Mouse (Mus musculus): ENCODE data around the gene Tas1r2.

DNA sequence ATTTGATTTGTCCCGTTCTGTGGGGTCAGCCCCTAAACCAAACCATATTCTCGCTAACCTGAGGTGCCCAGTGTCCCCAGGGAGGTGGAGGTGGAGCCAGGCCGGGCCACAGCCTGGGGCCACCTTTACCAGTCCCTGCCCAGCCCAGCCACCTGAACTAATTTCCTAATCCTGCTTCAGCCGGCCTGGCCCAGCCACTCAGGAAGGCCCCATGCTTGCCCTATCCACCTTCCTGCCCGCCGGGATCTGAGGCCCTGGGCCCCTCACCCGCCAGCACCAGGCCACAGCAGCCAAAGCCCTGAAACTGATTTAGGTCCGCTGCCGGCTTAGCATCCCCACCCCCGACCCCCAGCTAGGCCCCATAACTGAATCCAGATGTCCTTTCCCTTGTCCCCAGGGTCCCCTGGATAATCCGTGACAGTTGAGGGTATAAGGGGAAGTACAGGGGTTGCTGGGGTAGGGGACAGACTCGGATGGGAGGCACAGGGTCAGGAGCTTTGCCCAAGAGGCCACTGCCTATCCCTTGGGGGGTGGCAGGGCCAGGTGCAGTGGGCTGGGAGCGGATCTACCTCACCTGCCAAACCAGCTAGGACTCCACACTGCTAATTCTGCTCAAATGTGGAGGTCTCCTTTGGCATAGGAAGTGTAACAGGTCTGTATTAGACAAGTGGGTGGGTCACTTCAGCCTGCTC lies 62.0 kb downstream of the Tas1r2 start:
- TF ChIP-seq CTCF (IDR thresholded peaks at IDR 0.05; ENCODE audit: extremely low read depth, insufficient read depth, insufficient read length, insufficient replicate concordance) = no peak
- TF ChIP-seq POLR2A (IDR thresholded peaks at IDR 0.05; ENCODE audit: low read depth, low read length) = no peak
